Mouse (Mus musculus) olfactory bulb, adult 2 months (tissue): ENCODE data around the gene Chd6. TPM values are rescaled to one million over a fixed set of nuclear protein-coding genes. Genes with fewer than 3 reads are reported as not detected.

Experiments used
- H3K27ac ChIP-seq: fragments of 200-500 bp; 2 replicates; pipeline ENCODE4 v1.5.1; 2012; ENCODE audit warnings: low read depth, low read length; ENCODE audit not compliant: insufficient read depth
- H3K4me1 ChIP-seq: fragments of 200-500 bp; 2 replicates; pipeline ENCODE4 v1.6.1; 2012; ENCODE audit warnings: low read length; ENCODE audit not compliant: control insufficient read depth, insufficient read depth
- H3K4me3 ChIP-seq: fragments of 200-500 bp; 2 replicates; pipeline ENCODE4 v1.5.1; 2012; ENCODE audit warnings: mild to moderate bottlenecking, low read depth, low read length, moderate library complexity; ENCODE audit not compliant: insufficient read depth
- CTCF ChIP-seq: fragments of 200-500 bp; IDR thresholded peaks from 2 replicates; pipeline ENCODE4 v1.5.1; 2012; ENCODE audit warnings: low read depth, mild to moderate bottlenecking, low read length, moderate library complexity; ENCODE audit not compliant: insufficient read depth
- POLR2A ChIP-seq: fragments of 200-500 bp; IDR thresholded peaks from 2 replicates; pipeline ENCODE4 v1.6.1; 2012; ENCODE audit warnings: mild to moderate bottlenecking, low read depth, low read length, moderate library complexity; ENCODE audit not compliant: insufficient read depth
- WGBS: fragments of 180-500 bp; shearing (Covaris S2); methylation state at CpG from one replicate; pipeline ENCODE4 v1.1.7; 2018; 5-methylcytosine and 5-hydroxymethylcytosine counted together
- polyA plus RNA-seq: library from polyadenylated mRNA; stranded (reverse); fragments of >200 nt; gene quantifications from 2 replicates; pipeline ENCODE4 v1.2.4, GENCODE M21; 2012; ENCODE audit warnings: low replicate concordance; ENCODE audit not compliant: missing spikeins, insufficient read depth, insufficient read length

Gene Chd6
- polyA plus RNA-seq, 1 experiment, result 148 TPM

DNA sequence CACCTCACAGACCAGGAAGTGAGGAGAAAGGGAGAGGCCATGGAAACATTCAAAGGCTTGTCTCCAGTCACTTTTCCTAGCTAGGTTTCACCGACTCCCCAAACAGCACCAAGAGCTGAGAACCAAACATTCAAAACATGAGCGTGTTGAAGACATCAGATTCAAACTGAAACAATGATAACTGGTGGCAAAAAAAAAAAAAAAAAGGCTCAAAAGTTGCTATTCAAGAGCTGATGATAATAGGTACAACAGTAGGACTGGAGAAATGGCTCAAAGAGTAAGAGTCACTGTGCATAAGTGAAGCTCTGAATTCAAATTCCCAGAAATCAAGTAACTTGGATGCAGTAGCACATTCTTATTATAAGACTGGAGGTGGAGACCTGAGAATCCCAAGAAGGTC is 30.3 kb downstream of the Chd6 start:
- TF ChIP-seq POLR2A, result no peak
- TF ChIP-seq CTCF, result no peak
- Histone ChIP-seq H3K27ac (no peak overlapping the region), H3K4me1 (peaks cover 3% of the 10 kb centered on the region; the same call in 1 of the 2 replicates), H3K4me3 (no peak overlapping the region)
- 84% methylated on average over 2 of the region's 2 CpGs for WGBS

DNA sequence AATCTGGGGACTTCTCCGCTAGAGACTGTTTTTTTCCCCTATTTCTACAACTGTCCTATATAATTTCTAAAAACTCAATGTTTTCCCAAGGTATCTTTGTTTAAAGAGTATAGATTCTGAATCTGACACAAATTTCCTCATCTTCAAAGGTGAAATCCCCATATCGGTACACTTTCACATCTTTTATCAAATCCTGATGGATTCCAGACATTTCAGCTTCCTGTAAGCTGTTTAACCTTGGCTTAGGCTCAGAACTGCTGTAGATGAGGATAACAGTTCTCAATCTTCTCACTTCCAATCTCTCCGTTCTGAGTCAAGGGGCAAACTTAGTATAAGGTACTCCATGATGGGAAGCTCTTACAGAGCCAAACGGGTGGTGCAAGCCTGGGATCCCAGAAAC is 32.6 kb downstream of the Chd6 start:
- H3K4me1 ChIP-seq, result no peaks in the 10 kb centered on the region
- TF ChIP-seq POLR2A (no peak), CTCF (no peak)
- H3K4me3 ChIP-seq, result no peak overlapping the region
- 90% methylated on average over 4 of the region's 4 CpGs for WGBS
- no peak overlapping the region for H3K27ac ChIP-seq

DNA sequence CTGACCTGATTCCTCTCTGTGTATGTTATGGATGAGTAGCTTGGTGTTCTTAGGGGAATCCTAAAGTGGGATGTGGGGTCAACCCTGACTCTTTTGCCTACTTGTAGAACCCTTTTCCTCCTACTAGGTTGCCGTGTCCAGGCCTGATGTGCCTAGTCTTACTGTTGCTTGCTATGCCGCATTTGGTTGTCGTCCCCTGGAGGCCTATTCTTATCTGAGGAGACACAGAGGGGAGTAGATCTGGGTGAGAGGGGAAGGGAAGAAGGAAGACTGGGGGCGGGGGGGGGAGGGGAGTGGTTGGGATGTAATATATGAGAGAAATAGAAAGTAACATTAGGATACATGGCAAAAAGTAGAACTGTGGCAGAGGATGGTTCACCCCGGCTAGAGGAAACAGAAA is 33.3 kb downstream of the Chd6 start:
- Histone ChIP-seq H3K27ac (no peak overlapping the region), H3K4me3 (no peak overlapping the region)
- WGBS, result 85% methylated on average over 5 of the region's 5 CpGs

DNA sequence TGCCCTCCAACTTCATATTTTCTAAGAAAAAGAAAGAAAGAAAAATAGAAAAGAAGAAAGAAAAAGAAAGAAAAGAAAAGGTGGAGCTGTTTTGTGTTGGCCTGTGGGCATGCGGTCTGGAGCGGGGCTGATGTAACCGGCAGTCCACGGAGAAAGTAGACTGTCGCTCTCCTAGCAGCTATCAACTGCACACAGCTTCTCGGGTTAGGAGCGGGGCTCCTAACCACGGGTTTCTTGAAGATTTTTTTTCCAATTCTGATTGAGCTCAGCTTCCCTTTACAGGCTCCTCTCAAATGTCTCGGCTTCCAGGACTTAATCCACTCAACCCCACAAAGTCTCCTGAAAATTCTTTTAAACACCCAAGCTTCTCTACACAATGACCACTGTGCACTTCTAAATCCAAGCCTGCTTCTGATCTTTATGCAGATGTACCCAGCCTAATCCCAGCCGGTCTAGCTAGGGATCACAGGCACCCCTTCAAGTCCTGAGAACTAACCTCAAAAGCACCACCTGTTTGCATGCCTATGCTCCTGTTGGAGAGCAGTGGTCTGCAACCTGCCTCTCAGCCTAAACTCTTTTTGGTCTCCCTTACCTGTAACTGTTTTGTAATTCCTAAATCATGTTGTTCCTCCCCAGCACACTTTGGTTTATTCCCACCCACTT is 42.6 kb downstream of the Chd6 start:
- 49% methylated on average over 10 of the region's 10 CpGs for WGBS
- no peak for TF ChIP-seq CTCF
- TF ChIP-seq POLR2A, result no peak
- Histone ChIP-seq H3K4me1 (peaks cover 3% of the 10 kb centered on the region; the same call in 1 of the 2 replicates), H3K4me3 (no peak overlapping the region), H3K27ac (no peak overlapping the region)

More for the DNA sequence above, 33.3 kb downstream of the Chd6 start:
- TF ChIP-seq CTCF (no peak), POLR2A (no peak)
- H3K4me1 ChIP-seq, result no peaks in the 10 kb centered on the region

DNA sequence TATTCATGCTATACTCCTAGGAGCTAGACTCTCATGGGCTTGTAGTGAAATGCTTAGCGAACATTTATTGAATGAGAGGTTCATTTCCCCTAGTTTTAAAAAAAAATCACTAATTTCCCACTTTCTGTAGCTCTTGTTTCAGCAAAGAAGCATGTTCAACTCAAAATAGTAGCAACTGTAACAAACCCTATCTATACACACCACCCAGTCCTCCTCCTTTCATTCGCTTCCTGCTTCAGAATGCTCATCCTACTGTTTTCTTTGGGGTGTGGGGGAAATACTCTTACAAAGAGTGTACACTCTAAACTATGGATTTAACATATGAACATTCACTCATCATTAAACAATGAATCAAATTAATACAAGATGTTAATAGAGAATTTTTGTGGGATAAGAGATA is 43.3 kb downstream of the Chd6 start:
- H3K27ac ChIP-seq, result no peak overlapping the region
- peaks cover 3% of the 10 kb centered on the region; the same call in 1 of the 2 replicates for H3K4me1 ChIP-seq
- WGBS, result 87% methylated on average over 2 of the region's 2 CpGs
- no peak overlapping the region for H3K4me3 ChIP-seq
- TF ChIP-seq CTCF (no peak), POLR2A (no peak)

DNA sequence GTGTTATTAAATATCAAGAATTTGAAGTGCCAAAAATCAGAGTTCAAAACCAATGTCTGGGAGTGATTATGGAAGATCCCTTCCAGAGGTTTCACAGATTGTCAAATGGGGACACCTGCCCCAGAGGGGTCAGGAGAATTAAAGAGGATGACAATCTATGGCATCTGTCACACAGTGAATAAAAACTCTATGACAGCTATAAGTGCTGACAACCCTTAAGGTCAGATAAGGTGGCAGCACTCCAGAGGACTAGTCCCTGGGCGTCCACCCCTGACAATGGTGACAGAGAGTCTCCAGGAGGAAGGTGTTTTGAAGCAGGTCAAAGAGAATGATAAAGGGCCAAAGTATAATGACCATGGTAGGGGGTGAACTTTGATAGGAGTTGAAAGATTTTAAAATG is 44.0 kb downstream of the Chd6 start:
- TF ChIP-seq POLR2A, result no peak
- H3K4me1 ChIP-seq, result peaks cover 3% of the 10 kb centered on the region; the same call in 1 of the 2 replicates
- H3K4me3 ChIP-seq, result no peak overlapping the region
- no peak overlapping the region for H3K27ac ChIP-seq
- 85% methylated on average over 1 of the region's 1 CpGs for WGBS

DNA sequence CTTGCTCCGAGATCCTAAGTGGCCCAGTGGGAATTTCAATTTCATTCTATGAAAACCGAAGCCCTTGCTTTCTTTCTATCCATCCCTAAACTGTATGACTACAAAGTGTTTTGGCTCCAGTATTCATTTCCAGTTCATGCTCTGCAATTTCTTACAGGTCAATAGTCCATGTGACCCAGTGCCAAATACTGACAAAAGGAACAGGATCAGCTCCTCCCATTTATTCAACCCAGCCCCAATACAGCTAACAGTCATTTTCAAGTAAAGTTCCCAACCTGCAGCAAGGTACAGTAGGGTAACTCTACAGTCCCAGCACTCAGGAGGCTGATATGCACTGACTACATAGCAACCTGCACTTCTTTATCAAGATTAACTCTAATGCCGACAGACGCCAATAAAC is 50.0 kb downstream of the Chd6 start:
- Histone ChIP-seq H3K4me3 (no peak overlapping the region), H3K4me1 (no peaks in the 10 kb centered on the region), H3K27ac (no peak overlapping the region)
- TF ChIP-seq CTCF (no peak), POLR2A (no peak)
- 83% methylated on average over 4 of the region's 4 CpGs for WGBS

DNA sequence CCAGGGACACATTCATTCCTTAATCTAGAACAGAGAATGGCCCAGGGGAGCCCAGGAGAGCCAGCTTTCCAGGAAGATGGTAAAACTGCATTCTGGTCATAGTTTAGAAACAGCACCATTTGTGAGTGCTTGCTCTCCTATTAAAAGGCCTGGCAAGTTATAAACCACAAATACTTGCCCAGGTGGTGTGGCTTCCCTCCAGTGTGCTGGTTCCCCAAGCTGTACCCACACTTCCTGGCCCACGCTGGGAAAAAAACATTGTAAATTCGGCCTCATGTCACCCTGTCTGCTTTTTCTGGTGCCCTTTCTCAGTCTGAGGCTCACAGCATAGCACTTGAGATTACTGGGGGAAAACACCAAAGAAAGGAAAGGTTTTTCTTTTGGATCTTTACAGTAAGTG is 55.1 kb downstream of the Chd6 start:
- Histone ChIP-seq H3K4me3 (no peak overlapping the region), H3K4me1 (no peaks in the 10 kb centered on the region), H3K27ac (no peak overlapping the region)
- TF ChIP-seq POLR2A (no peak), CTCF (no peak)
- WGBS, result 53% methylated on average over 2 of the region's 2 CpGs

DNA sequence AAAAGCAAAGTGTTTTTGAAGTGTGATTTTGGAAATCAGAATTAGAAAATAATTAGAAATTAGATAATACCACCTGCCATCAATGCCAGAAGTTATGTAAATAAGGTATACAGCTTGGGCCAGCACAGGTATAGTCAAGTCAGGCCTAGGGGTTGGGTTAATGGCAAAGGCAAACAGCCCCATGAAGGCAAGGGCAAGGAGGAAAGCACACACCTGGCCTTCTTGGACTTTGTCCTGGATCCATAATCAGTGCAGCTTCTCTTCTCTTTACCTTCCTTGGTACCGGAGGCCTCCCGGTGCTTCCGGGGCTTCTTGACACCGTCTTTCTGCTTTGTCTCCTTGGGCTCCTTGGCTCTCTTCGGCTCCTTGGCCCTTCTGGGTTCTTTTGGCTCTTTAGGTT is 56.7 kb downstream of the Chd6 start:
- WGBS, result 92% methylated on average over 5 of the region's 5 CpGs
- no peak overlapping the region for H3K4me3 ChIP-seq

More for the DNA sequence above, 56.7 kb downstream of the Chd6 start:
- Histone ChIP-seq H3K27ac (no peak overlapping the region), H3K4me1 (no peaks in the 10 kb centered on the region)
- no peak for TF ChIP-seq POLR2A
- TF ChIP-seq CTCF, result no peak
